Mouse (Mus musculus): Measurements from ENCODE around the gene Tcf3.

The Tcf3 gene

GRCm38 (mm10) chr10:80437973-80438372 is 4.5 kb upstream of the Tcf3 start:
- no peak for DNase-seq (ENCODE audit: low spot score in 2 of 2)

GRCm38 (mm10) chr10:80436276-80436675 is 2.8 kb upstream of the Tcf3 start:
- DNase-seq (ENCODE audit: low spot score in 2 of 2), result no peak

GRCm38 (mm10) chr10:80435764-80436163 is 2.3 kb upstream of the Tcf3 start:
- DNase-seq (ENCODE audit: low spot score in 2 of 2), result no peak

GRCm38 (mm10) chr10:80434823-80435222 is 1.4 kb upstream of the Tcf3 start:
- DNase-seq (ENCODE audit: low spot score in 2 of 2), result no peak

GRCm38 (mm10) chr10:80434233-80434592 is 766 bp upstream of the Tcf3 start:
- no peak for DNase-seq (ENCODE audit: low spot score in 2 of 2)

- peak in 1 of 2 experiments; percentile 19 for DNase-seq (ENCODE audit: low spot score in 2 of 2)
These were observed 423 bp downstream of the Tcf3 start for GRCm38 (mm10) chr10:80432936-80433512.

- DNase-seq (ENCODE audit: low spot score in 2 of 2), result no peak
These were observed 1.1 kb downstream of the Tcf3 start for GRCm38 (mm10) chr10:80432387-80432785.

GRCm38 (mm10) chr10:80431570-80432386 is 1.7 kb downstream of the Tcf3 start:
- no peak for DNase-seq (ENCODE audit: low spot score in 2 of 2)

- no peak for DNase-seq (ENCODE audit: low spot score in 2 of 2)
These were observed 3.0 kb downstream of the Tcf3 start for GRCm38 (mm10) chr10:80430375-80430980.

- DNase-seq (ENCODE audit: low spot score in 2 of 2), result no peak
These were observed 3.6 kb downstream of the Tcf3 start for GRCm38 (mm10) chr10:80429800-80430199.

GRCm38 (mm10) chr10:80425041-80425440 is 8.4 kb downstream of the Tcf3 start:
- DNase-seq (ENCODE audit: low spot score in 2 of 2), result no peak

GRCm38 (mm10) chr10:80423562-80423961 is 9.9 kb downstream of the Tcf3 start:
- DNase-seq (ENCODE audit: low spot score in 2 of 2), result no peak

GRCm38 (mm10) chr10:80421651-80422472 is 11.6 kb downstream of the Tcf3 start:
- DNase-seq (ENCODE audit: low spot score in 2 of 2), result no peak

GRCm38 (mm10) chr10:80421208-80421607 is 12.2 kb downstream of the Tcf3 start:
- DNase-seq (ENCODE audit: low spot score in 2 of 2), result no peak

- DNase-seq (ENCODE audit: low spot score in 2 of 2), result no peak
These were observed 12.7 kb downstream of the Tcf3 start for GRCm38 (mm10) chr10:80420729-80421128.

- no peak for DNase-seq (ENCODE audit: low spot score in 2 of 2)
These were observed 14.0 kb downstream of the Tcf3 start for GRCm38 (mm10) chr10:80419419-80419818.

- DNase-seq (ENCODE audit: low spot score in 2 of 2), result no peak
These were observed 15.1 kb downstream of the Tcf3 start for GRCm38 (mm10) chr10:80418311-80418710.

GRCm38 (mm10) chr10:80417841-80418240 is 15.6 kb downstream of the Tcf3 start:
- no peak for DNase-seq (ENCODE audit: low spot score in 2 of 2)

GRCm38 (mm10) chr10:80417371-80417770 is 16.1 kb downstream of the Tcf3 start:
- no peak for DNase-seq (ENCODE audit: low spot score in 2 of 2)

GRCm38 (mm10) chr10:80415566-80415965 is 17.9 kb downstream of the Tcf3 start:
- no peak for DNase-seq (ENCODE audit: low spot score in 2 of 2)

- DNase-seq (ENCODE audit: low spot score in 2 of 2), result peak; percentile 53 to 68
These were observed 20.5 kb downstream of the Tcf3 start for GRCm38 (mm10) chr10:80412656-80413541.

Data from frontal cortex, postnatal 14 days (tissue).